Mouse (Mus musculus) ES-Bruce4 (cell line): ENCODE data around the gene Coq6.

Experiments
- CTCF ChIP-seq: IDR thresholded peaks from one replicate; pipeline ENCODE4 v1.8.1; 2011; ENCODE audit warnings: low read depth, low read length
- EP300 ChIP-seq: IDR thresholded peaks from 2 replicates; pipeline ENCODE4 v1.6.1; 2011; ENCODE audit warnings: low read depth, low read length; ENCODE audit not compliant: insufficient read depth

DNA sequence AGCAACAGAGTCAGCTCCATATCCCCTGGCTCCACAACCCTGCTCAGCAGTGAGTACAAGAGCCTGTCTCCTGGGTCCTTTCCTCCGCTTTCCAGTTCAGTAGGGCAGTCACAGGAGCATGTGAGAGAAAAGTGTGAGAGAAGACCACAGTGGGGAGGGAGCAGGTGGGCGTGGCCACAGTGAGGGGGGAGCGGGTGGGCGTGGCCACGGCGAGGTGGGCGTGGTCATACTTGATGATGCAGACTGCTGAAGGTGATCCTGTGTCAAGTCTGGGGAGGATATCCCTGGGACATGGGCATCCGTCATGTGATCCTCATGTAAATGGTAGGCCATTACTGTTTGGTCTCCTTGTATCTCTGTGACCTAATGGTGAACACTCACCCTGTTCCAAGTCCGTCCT is 5.5 kb downstream of the Coq6 start:
- TF ChIP-seq CTCF (no peak), EP300 (no peak)
